ENCODE assay signal across 13 mouse cellular contexts in the genomic region with DNA sequence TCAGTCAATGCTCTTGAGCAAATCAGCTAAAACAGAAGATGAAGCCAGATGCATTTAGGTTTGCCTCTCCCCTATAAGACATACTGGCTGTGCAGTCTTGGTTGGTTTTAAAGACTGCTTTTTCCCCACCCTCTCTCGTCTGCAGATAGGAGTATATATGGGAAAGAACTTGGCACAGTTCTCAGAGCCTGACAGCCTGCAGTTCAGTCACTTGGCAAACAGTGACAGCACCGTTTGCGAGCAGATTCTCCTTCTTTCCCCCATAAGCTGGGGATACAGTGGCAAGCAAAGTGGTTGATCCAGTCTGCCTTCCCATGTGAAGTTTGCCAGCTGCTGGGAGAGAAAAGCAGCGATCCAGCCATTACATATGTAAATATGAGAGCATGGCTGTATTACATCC. TPM values are rescaled to one million over a fixed set of nuclear protein-coding genes. Genes with fewer than 3 reads are reported as not detected.
DNase-seq lines count a peak whose midpoint lies in the region; ATAC-seq lines count a peak whose summit lies in the region.
"Had no signal": no experiment of that assay in that cellular context is flagged by ENCODE, and none has a peak within 500 bp of the region (broad histone marks: within the 10 kb centered on the region; RNA-seq: fewer than 3 reads in every experiment).

No protein-coding gene starts in this region.

- DNase-seq in heart, adult 11 months = peak; percentile 15
- peak; percentile 30 to 34 for DNase-seq in right cerebral cortex, adult 2 months (ENCODE audit: low spot score in 2 of 2)
- DNase-seq in right cerebral cortex, postnatal 25 days = no peak
- peak; percentile 37 to 65 for DNase-seq in cerebellum, postnatal 14 days
- peak; percentile 16 to 26 for DNase-seq in left cerebral cortex, postnatal 36 days (ENCODE audit: low spot score in 2 of 2)
- no peak for DNase-seq in kidney, postnatal 25 days
- DNase-seq: embryo, embryonic 11 days had no signal

- intact Hi-C loops in left cerebral cortex, postnatal 36 days (cut with DNase I) = no loop called here

- H3K9me3 ChIP-seq in heart, embryonic 11.5 days (replicated peaks; ENCODE audit: control insufficient read depth, low read length) = no peaks in the 10 kb centered on the region
- H3K9me3 ChIP-seq: limb, embryonic 10.5 days had no signal

- no peaks in the 10 kb centered on the region for H3K27me3 ChIP-seq in heart, embryonic 11.5 days (ENCODE audit: control insufficient read depth, insufficient read depth, low read length)

- H3K4me2 ChIP-seq in heart, embryonic 11.5 days = no peak overlapping the region

- no peak overlapping the region for H3K9ac ChIP-seq in heart, embryonic 11.5 days (ENCODE audit: low read depth, low read length)

- H3K27ac ChIP-seq in heart, embryonic 11.5 days (ENCODE audit: low read depth, low read length) = no peak overlapping the region
- H3K27ac ChIP-seq: kidney, postnatal 0 days; limb, embryonic 10.5 days had no signal

- H3K4me3 ChIP-seq in heart, embryonic 11.5 days (ENCODE audit: low read depth, low read length) = no peak overlapping the region
- H3K4me3 ChIP-seq: erythroblast, embryonic 14.5 days; limb, embryonic 10.5 days had no signal

- H3K36me3 ChIP-seq in heart, embryonic 11.5 days (ENCODE audit: control insufficient read depth, insufficient read depth, low read length) = no peaks in the 10 kb centered on the region
- H3K36me3 ChIP-seq: G1E; limb, embryonic 10.5 days had no signal

- WGBS in heart, embryonic 11.5 days (ENCODE audit: insufficient replicate concordance) = 75% methylated on average over 4 of the region's 4 CpGs

- H3K4me1 ChIP-seq in heart, embryonic 11.5 days (ENCODE audit: control insufficient read depth, insufficient read depth, low read length) = no peaks in the 10 kb centered on the region
- H3K4me1 ChIP-seq: limb, embryonic 10.5 days had no signal

- ATAC-seq in heart, embryonic 11.5 days (replicated peaks; ENCODE audit: insufficient number of reproducible peaks, low FRiP score, low TSS enrichment) = no peak
- no peak for ATAC-seq in monocyte, adult 5-6 weeks (replicated peaks; ENCODE audit: insufficient number of reproducible peaks, low FRiP score, low TSS enrichment, poor library complexity, severe bottlenecking)

RNA-seq across cellular contexts. Expression of gene Lrrn1, which starts 12.3 kb away (rescaled TPM):
- polyA plus RNA-seq in heart, embryonic 11.5 days (2014; fragmentation: Nextera tagmentation; extraction: Ambion mirVana) = 3.3 and 3.9 TPM in 2 replicates
- total RNA-seq in left cerebral cortex, postnatal 36 days (2021) = 10 to 100 TPM; 55.0 to 57.7 TPM
- 0.57 TPM in 1 of 3 replicates, not detected in the others for total RNA-seq in monocyte, adult 5-6 weeks (2017)
- total RNA-seq: G1E had no signal
- polyA plus RNA-seq: erythroblast, embryonic 14.5 days; G1E had no signal

Comparison
In these comparisons a context has a peak if more than half of its experiments do, and no peak if none do; other contexts are left out.
1. DNase-seq: peak in heart, adult 11 months (single experiment), right cerebral cortex, adult 2 months (2 of 2), cerebellum, postnatal 14 days (2 of 2) and left cerebral cortex, postnatal 36 days (2 of 2); none in right cerebral cortex, postnatal 25 days (single experiment) and kidney, postnatal 25 days (0 of 2).
2. RNA of gene Lrrn1, which starts 12.3 kb away (total RNA-seq): 55.0 to 57.7 TPM in left cerebral cortex, postnatal 36 days; 0.57 TPM in monocyte, adult 5-6 weeks; every median in the first group is over 10 times any median in the second.